Mouse (Mus musculus) R1 (cell line): ENCODE data around the gene Gpr137.
"Not testable (repeated sequence)": the region's sequence is repeated elsewhere in the genome, so short reads cannot be mapped to it uniquely, and the experiment has no call there.

Experiments
- DNase-seq: peaks from one replicate; pipeline ENCODE4 v3.0.0-alpha.2; 2018; ENCODE audit warnings: low read depth, low spot score

The Gpr137 gene

GRCm38 (mm10) chr19:6942249-6942691, at the start of gene Gpr137:
Gene Gpr137 (minus strand): TSS chr19:6942480.
- DNase-seq = peak; percentile 96

- not testable (repeated sequence) for DNase-seq
Observed at GRCm38 (mm10) chr19:6991166-6991565, 48.9 kb upstream of the Gpr137 start.

GRCm38 (mm10) chr19:6990712-6991111, 48.4 kb upstream of the Gpr137 start:
- DNase-seq = no peak

- DNase-seq = no peak
Observed at GRCm38 (mm10) chr19:6989251-6989650, 47.0 kb upstream of the Gpr137 start.

- DNase-seq = peak; percentile 53
Observed at GRCm38 (mm10) chr19:6987904-6988285, 45.6 kb upstream of the Gpr137 start.

- peak; percentile 45 for DNase-seq
Observed at GRCm38 (mm10) chr19:6987061-6987903, 45.0 kb upstream of the Gpr137 start, which contains the start of gene Vegfb. Gene Vegfb (minus strand): TSS chr19:6987651.

GRCm38 (mm10) chr19:6985951-6986708, 43.9 kb upstream of the Gpr137 start:
- DNase-seq = no peak

GRCm38 (mm10) chr19:6985300-6985699, 43.0 kb upstream of the Gpr137 start:
- peak; percentile 40 for DNase-seq

- no peak for DNase-seq
Observed at GRCm38 (mm10) chr19:6983621-6984020, 41.3 kb upstream of the Gpr137 start.

GRCm38 (mm10) chr19:6981465-6981864, 39.2 kb upstream of the Gpr137 start:
- DNase-seq = no peak

GRCm38 (mm10) chr19:6980381-6981093, 38.3 kb upstream of the Gpr137 start, which contains the start of gene Fkbp2:
Gene Fkbp2 (minus strand): TSS chr19:6980501.
- peak; percentile 98 for DNase-seq

GRCm38 (mm10) chr19:6979486-6980380, 37.5 kb upstream of the Gpr137 start:
- peak; percentile 99 for DNase-seq

GRCm38 (mm10) chr19:6979001-6979479, 36.8 kb upstream of the Gpr137 start:
- peak; percentile 65 for DNase-seq

- no peak for DNase-seq
Observed at GRCm38 (mm10) chr19:6978639-6978974, 36.3 kb upstream of the Gpr137 start.

GRCm38 (mm10) chr19:6977759-6978638, 35.7 kb upstream of the Gpr137 start:
- no peak for DNase-seq

GRCm38 (mm10) chr19:6975537-6976521, 33.5 kb upstream of the Gpr137 start, which contains the start of gene Plcb3:
Gene Plcb3 (minus strand): TSS chr19:6976470.
- DNase-seq = peak; percentile 54

- peak; percentile 96 for DNase-seq
Observed at GRCm38 (mm10) chr19:6974211-6975205, 32.2 kb upstream of the Gpr137 start, which contains the start of gene Ppp1r14b. Gene Ppp1r14b (plus strand): TSS chr19:6974968.
